Mouse (Mus musculus) cerebellum, adult 8-10 months (tissue): ENCODE measurements at regions not wholly inside any gene's neighbourhood (a gene's known extent, or its start where the extent isn't known, plus 50 kb on each side); places are given as distances from the start of the nearest gene placed in this dataset.

ENCODE experiments used
- DNase-seq: peaks from one replicate; pipeline ENCODE4 v3.0.0; 2022

DNA sequence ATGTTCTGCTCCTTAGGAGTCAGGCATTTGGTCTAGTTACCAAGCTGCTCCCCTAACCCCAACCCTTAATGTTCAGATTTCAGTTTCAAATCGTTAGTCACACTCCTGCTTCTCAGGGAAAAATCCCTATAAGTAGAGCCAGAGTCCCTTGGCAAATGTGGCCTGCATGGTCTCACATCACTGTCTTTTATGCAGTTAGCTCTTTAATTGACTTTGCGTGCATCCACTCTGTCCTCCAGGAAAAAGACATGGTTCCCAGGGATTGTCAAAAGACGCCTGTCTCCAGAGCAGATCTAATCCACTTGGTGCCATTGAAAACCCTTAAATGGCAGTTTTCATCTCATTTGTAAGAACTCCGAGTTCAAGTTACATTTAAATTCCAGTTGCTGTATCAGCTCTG, 256.3 kb upstream of the Lyplal1 start:
- no peak for DNase-seq

DNA sequence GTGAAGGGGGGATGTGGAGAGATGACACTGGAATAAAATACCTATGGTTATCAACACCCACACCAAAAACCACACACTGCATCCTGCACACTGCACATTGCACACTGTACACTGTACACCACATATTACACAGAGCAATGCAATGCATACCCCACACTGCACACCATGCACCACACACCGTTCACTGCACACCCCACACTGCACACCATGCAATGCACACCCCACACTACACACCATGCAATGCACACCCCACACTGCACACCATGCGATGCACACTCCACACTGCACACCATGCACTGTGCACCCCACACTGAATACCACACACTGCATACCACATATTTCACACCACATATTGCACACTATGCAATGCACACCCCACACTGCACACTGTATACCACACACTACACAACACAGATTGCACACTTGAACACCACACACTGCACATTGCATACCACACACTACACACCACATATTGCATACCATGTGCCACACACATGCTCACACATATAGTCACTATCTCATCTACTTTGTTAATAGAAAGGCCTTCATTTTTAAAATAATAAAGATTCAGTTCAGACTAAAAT, 255.8 kb upstream of the Lyplal1 start:
- DNase-seq, result no peak

DNA sequence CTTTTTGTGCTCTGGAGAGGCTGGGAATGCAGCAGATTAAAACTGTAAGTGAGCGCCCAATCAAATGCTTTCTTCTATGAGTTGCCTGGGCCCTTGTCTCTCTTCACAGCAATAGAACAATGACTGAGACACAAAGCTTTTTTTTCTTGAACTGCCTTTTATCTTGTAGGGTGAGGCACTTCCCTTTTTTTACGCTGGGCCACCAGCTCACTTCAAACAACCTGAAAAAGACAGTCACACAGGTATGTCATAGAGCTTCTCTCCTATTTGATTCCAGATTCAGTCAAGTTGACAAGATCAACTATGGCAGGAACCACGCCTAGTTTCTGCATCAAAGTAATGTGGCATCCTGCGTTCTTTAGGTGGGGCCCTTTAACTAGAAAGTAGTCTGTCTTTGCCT, 246.2 kb upstream of the Lyplal1 start:
- DNase-seq, result no peak

DNA sequence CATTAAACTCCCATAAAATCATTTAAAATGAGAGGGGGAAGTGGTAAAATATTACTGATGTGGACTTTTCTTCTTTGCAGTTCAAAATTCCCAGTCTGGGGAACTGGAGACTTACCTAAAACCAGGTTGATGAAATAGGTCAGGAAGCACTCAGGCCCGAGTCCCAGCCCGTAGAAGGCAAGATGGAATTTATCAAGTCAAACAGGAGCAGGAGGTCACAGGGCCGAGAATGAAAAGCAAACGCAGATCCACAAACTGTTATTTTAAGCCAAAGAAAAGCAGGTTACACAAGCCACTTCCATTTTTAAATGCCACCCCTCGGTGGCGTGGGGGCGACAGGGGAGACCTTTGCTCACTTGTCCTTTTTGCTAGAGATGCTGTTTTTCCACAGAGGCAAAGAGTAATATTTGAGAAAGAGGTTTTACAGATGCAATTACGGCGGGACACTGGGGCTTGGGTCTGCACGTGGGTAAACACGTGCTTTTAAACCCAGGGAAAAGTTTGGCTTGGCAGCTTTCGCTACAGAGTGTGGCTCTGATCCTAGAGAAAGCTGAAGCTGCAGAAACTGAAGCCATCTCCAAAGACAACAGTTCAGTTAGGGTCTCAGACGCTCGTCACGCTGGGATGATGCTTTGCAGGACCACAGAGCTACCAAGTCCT, 241.0 kb upstream of the Lyplal1 start:
- DNase-seq, result no peak

DNA sequence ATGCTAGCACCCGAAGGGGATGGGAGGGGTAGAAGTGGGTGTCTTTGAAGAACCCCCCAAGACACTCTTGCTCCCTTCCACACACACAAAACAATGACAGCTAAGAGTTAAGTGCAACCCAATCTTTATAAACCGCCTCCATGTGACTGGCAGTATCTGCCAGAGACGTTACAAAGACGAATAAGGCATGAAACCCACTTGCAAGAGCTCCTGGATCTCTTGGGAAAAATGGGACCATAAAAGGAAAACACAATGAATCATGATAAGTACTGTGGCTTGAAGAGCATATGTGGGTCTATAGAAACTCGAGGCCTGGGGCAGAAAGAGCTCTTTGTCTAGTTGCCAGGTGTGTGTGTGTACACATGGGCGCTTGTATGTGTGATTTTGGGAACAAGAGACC, 237.6 kb upstream of the Lyplal1 start:
- no peak for DNase-seq

DNA sequence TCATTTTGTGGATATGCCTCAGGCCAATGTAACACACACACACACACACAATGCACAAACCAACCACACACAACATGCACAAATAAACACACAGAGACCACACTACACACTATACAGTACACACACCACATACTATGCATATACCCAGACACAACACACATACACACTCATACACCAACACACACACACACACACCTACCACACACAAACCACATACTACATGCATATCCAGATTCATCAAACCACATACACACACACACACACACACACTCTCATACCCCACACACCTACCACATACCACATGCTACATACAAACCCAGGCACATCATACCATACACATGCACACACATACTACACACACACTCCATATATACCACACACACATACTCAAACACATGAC, 237.0 kb upstream of the Lyplal1 start:
- no peak for DNase-seq

DNA sequence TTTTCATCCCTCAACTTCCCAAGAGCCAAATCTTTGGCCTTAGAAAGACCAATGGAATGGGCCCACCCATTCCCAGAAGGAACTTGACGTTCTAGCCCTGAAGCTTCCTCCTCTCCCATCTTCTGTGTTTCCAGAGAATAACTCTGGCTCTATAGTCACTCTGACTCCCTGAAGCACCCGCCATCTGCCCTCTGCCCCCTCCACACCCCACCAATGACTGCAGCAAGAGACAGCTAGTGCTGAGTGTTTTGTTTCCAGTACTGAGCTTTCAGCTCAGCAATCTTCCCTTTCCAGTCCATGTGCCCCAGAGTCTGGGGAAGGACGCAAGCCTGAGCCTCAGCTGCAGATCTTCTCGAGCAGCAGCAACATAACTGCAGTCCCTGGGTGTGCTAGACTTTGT, 233.3 kb upstream of the Lyplal1 start:
- DNase-seq, result no peak

DNA sequence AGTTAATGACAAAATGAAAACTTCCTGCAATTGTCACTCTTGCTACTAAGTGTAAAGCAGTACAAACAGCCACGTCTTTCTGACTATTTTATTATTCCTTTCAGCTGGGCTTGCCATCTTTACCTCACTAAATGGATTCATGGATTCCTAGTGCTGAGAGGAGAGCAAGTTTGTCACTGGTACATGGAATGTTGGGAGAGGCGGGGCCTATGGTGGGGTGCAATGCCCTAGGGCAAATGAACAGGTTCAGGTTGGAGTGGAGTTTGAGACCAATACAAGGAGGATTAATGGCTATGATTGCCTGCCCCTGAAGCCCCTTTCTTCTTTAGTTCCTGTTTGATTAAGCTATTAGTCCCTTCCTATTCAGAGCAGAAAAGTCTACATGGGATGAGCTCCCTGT, 232.9 kb upstream of the Lyplal1 start:
- no peak for DNase-seq

DNA sequence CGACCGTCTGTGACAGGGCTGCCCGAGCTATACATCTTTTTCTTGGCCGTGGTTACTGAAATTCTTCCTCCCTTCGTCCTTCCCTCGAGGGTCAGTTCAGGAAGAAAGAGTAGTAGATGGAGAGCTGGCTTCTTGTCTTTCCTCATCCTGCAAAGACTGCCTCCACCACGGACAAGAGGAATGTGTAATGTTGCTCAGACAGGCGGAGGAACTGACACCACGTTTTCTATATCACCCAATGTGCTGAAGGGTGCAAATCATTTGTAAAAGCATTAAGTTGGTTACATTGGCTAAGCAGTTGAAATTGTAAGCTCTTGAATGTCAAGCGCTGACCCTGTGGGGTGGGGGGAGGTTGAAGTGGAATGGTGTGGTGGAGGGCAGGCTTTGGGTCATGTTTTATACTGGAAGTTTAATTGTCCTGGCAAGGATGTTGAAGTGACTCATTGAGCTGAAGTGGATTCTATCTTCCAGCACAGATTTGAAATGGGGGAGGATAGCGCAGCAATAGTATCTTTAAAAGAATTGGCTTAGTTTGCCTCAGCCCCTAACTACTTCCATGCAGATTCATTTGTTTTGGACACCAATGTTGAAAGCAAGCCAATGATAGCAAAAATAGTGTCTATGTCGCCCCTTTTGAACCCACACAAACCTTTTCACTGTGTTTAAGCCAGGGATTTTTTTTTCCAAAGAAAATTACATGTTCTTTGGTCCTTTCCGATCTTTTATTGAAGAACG, 230.5 kb upstream of the Lyplal1 start:
- DNase-seq, result no peak

DNA sequence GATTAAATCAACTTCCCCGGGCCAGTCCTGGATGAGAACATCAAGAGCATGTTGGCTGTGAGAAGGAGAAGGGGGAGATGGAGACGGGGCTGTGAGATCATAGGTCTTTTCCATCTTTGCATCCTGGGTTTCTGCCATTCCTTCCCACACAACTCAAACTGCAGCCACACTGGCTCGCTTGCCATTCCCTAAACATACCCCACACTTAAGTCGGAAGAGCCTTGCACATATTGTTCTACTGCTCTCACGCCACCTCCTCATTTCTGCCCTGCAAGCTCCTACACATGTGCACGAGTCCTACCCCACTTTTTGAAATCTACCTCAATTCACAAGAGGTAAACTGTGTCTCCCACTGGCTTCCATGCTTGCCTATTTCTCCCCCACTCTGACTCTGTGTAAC, 228.3 kb upstream of the Lyplal1 start:
- DNase-seq, result no peak

DNA sequence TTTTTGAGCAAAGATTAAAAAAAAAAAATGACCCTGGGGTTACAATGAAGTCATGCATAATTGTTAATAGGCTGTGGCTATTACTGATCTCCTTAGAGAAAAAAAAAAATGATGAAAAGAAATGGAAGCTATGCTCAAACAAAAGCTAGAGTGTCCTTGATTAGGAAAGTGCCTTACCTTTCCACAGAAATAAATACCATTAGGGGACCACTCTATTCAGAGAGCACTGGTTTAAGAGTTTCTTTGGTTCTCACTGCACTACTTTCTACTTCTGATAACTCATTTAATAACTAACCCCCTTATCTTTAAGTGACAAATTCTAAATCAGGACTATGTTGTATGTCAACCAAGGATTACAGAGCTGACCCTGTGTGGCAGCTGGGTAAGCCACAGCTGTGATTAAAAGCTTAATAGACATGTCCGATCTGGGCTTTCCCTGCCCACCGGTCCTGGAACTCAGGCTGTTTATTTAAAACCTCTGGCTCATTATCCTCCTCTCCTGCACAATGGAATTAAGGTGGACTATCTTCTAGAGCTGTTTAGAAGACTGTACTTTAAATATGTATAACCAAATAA, 225.9 kb upstream of the Lyplal1 start:
- DNase-seq, result no peak

DNA sequence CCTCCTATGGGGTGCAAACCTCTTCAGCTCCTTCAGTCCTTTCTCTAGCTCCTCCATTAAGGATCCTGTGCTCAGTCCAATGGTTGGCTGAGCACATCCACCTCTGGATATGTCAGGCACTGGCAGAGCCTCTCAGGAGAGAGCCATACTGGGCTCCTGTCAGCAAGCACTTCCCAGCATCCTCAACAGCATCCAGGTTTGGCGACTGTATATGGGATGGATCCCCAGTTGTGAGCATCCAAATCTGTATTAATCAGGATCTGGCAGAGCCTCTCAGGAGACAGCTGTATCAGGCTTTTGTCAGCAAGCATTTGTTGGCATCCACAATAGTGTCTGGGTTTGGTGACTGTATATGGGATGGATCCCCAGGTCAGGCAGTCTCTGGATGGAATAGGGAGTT, 225.3 kb upstream of the Lyplal1 start:
- no peak for DNase-seq

DNA sequence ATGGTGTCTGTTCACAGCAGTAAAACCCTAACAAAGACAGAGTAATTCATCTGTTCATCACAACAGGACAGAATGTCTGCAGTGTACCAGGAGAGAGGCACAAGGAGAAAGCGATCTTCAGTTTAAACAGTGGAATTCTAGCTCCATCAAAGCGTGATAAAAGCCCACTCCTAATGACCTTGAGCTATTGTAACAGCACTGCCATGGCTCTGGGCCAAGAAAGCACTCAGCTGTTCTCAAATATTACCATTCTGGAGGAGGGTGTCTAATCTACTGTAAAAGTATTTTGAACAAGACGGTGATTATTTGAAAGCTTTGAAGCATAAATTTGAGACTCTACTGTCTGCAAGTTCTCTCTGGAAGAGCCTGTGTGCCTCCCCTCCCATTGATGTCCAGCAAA, 224.8 kb upstream of the Lyplal1 start:
- no peak for DNase-seq

DNA sequence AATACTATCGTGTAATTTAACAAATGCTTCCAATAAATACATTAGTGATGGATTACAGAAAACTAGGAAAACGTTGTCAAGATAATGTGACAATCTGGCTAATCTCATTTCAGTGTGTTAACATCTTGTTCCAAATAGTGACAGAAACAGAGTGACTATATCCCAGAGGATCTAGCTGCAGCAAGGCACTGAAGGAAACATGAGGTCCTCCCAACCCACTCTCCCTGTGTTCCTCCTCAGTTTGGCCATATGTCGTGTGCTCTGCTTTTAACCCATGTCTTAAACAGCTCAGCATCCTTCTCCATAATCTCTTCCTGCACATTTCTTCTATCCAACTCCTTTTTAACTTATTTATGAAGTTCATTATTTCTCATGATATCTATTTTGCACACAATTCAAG, 223.6 kb upstream of the Lyplal1 start:
- no peak for DNase-seq

DNA sequence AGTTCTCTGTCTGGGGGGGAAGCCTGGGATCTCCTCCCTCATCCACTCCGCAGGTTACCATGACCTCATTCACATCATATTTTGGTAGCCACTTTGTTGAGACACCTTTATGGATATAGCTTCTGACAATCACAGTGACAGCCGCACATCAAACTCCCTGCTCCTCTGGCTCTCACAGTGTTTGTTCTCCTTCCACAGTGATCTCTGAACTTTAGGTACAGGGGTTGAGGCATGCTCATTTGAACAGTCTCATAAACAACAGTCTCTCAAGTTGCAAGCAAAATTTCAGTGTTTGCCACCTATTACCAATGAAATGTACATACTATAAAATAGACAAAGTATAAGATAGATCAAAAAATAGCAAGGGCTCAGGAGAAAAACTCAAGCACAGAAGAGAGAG, 200.2 kb upstream of the Lyplal1 start:
- DNase-seq, result no peak

DNA sequence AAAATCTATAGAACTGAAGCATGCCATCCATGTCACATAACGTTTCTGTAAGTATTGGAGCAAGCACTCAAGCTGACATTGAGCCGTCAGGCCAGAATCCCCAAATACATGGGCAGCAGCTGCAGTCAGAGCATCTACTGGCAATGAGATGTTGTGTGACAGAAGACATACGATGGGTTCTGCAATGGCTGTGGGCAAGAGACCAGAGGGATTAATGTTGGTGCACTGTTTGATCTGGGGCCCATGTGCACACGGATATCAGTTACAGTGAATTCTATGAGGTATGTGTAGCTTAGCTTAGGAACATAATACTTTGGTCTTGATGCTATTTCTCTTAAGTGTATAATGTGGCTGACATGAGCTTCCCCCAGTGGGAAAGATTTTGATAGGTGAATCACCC, 197.1 kb upstream of the Lyplal1 start:
- no peak for DNase-seq

DNA sequence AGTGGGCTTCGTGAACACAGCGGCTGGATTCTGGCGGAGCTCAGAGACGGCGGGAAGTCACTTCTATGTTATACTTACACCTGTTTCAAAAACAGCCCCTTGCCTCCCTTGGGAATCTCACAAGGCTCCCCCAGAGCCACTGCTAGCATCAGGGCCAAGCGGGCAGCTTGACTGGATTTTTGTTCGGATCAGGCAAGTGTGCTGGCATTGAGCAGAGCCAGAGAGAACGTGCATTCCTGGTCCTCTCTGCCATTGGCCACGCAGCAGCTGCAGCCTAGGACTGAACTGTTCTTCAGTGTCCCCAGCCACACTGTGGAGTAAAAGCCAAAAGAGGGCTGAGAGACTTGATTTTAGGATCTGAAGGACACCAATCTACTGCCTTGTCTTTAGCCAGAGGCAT, 195.6 kb upstream of the Lyplal1 start:
- DNase-seq, result no peak

DNA sequence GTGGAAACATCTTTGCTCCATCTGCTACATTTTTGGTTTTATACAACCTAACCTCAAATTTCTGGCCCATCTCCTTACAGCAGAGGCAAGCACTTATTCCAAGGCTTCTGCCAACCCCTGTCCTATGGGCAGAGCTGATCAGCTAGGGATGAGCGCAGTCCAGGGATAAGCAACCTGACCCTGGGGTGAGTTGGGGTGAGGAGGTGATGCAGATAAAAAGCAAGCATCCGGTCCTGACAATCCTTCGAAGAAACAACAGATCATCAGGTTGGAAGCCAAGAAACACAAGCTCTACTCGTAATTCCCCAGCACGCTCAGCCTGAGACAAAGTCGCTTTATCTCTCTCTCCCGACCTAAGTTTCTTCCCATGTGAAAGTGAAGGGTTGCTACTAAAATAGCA, 194.9 kb upstream of the Lyplal1 start:
- DNase-seq, result no peak

DNA sequence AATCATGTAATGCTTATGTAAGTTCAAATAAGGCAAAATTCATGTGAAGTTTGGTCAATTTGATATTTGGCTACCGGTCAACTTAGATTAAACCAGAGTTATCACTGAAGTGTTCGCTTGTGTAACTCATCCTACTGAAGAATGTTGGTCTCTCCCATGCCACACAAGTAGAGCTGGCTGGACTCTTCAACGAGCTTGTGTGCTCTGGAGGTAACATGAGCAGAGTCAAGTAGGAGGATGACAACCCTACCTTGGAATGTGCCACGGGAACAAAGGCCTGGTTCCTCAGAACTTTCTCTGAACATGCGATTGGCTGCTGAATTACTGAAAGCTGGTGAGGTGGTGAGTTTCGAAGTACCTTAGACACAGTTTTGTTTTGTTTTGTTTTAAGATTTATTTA, 190.5 kb upstream of the Lyplal1 start:
- DNase-seq, result no peak

DNA sequence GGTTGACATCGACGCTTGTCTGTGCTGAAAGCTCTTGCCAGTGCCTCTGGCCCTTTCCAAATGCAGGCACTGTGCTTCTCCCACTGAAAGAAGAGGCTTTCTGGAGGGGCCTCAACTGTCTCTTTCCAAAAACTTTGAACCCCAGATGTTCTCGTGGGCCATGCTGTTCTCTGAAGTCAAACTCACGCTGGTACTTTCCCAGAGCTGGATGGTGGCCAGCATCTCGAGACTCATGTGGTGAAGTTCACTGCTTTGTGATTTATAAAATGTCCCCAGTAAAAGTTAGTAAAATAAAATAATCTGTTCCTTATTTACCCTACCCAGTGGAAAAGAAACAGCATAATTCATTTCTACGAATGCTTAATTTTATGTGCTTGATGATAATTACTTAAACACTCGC, 180.4 kb upstream of the Lyplal1 start:
- no peak for DNase-seq

DNA sequence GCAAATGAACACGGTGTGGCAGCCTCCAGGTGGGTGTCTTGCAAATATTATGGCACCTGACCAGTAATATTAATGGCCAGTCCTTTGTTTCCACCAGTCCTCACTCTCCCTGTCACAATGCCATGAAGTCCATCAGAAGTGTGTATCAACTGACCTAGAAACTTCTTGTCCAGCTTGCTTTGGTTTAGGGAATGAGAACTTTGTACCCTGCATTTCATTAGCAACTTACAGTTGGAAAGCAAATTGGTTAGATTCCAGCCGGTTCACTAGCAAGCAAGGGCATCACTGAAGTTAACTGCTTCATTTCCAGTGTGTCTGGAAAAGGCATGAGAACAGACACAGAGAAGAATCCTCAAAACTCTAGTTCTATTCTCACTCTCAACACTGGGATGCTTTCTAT, 178.1 kb upstream of the Lyplal1 start:
- DNase-seq, result no peak

DNA sequence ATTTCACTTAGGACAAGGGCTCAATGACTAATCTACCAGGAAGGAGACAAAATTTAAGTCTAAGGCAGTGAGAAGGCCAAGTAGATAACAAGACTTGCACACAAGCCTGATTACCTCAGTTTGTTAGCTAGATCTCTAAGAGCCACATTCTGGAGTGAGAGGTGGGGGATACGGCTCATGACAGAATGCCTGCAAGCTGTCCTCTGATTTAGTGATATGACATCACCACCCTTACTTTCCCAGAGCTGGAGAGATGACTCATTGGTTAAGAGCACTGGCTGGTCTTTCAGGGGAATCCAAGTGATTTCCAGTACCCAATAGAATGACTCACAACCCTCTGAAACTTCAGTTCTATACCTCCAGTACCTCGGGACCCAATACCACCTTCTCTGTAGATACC, 177.5 kb upstream of the Lyplal1 start:
- no peak for DNase-seq

DNA sequence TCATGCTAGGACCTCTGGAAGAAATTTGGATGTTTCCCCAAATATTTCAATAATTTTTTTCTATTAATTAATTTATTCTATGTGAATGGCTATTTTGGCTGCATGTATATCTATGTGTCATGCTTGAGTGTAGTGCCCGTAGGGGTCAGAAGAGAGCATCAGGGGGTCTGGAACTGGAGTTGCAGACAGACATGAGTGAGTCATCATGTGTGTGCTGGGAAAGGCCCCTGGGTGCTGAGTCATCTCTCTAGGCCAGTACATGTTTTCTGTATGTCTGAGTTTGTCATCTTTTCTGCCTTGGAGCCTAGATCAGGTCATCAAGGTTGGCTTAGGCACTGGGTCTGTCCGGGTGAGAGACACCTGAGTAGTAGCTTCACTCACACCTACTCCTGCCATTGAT, 172.0 kb upstream of the Lyplal1 start:
- no peak for DNase-seq

DNA sequence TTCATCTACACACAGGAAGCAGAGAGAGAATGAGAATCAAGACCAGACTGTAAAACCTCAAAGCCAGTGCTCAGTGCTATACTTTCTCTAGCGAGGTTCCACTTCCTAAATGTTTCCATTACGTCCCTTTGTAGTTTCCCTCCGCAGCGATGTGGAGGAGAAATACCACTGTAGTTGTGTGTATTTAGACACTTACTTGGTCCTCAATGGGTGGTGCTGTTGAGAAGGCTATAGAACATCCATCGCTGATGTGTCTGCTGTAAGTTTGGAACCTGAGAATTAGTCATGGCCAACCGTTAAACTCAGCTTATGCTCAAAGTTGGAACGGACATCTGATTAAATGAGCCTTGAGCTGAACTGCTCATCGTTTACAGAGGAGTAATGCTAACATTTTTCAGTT, 170.7 kb upstream of the Lyplal1 start:
- no peak for DNase-seq
